Mouse (Mus musculus) heart, embryonic 11.5 days (tissue): ENCODE results near the gene Nr2f6. TPM values are rescaled to one million over a fixed set of nuclear protein-coding genes. Genes with fewer than 3 reads are reported as not detected.
A peak's percentile ranks its signal among the peaks of the same experiment; 100 is the strongest.

ENCODE experiments used
- ATAC-seq: fragments of 200-750 bp; cut with Nextera tagmentation; replicated peaks from 2 replicates; pipeline ENCODE4 v1.8.0; 2017; ENCODE audit warnings: moderate library complexity; ENCODE audit not compliant: insufficient number of reproducible peaks, low FRiP score, low TSS enrichment
- H3K27ac ChIP-seq: fragments of 300-500 bp; sonication (generic); 2 replicates; pipeline ENCODE4 v1.5.1; 2014; ENCODE audit warnings: mild to moderate bottlenecking, low read depth, low read length
- H3K27me3 ChIP-seq: fragments of 300-500 bp; sonication (generic); 2 replicates; pipeline ENCODE4 v1.6.1; 2014; ENCODE audit warnings: mild to moderate bottlenecking, low read length, mixed read lengths; ENCODE audit not compliant: control insufficient read depth, insufficient read depth
- H3K36me3 ChIP-seq: fragments of 300-500 bp; sonication (generic); 2 replicates; pipeline ENCODE4 v1.6.1; 2014; ENCODE audit warnings: mild to moderate bottlenecking, low read length, moderate library complexity, mixed read lengths; ENCODE audit not compliant: control insufficient read depth, insufficient read depth
- H3K4me1 ChIP-seq: fragments of 300-500 bp; sonication (generic); 2 replicates; pipeline ENCODE4 v1.6.1; 2014; ENCODE audit warnings: low read length; ENCODE audit not compliant: control insufficient read depth, insufficient read depth
- H3K4me2 ChIP-seq: fragments of 300-500 bp; sonication (generic); 2 replicates; pipeline ENCODE4 v1.6.1; 2014; ENCODE audit warnings: mild to moderate bottlenecking, moderate library complexity
- H3K4me3 ChIP-seq: fragments of 300-500 bp; sonication (generic); 2 replicates; pipeline ENCODE4 v1.5.1; 2014; ENCODE audit warnings: low read depth, low read length
- H3K9ac ChIP-seq: fragments of 300-500 bp; sonication (generic); 2 replicates; pipeline ENCODE4 v1.6.1; 2014; ENCODE audit warnings: mild to moderate bottlenecking, low read depth, low read length, moderate library complexity
- H3K9me3 ChIP-seq: fragments of 300-500 bp; sonication (generic); replicated peaks from 2 replicates; pipeline ENCODE4 v1.6.1; 2016; ENCODE audit warnings: low read length; ENCODE audit not compliant: control insufficient read depth
- WGBS: fragments of 180-500 bp; shearing (Covaris S2); extraction: QIAGEN DNeasy Blood & Tissue Kit; methylation state at CpG from one replicate; pipeline ENCODE4 v1.1.7; 2014; ENCODE audit not compliant: insufficient replicate concordance; 5-methylcytosine and 5-hydroxymethylcytosine counted together
- polyA plus RNA-seq: library from polyadenylated mRNA; unstranded; fragments of >200 nt; fragmentation: Nextera tagmentation; extraction: Ambion mirVana; gene quantifications from 2 replicates; pipeline ENCODE4 v1.2.1, GENCODE M21; 2014

The Nr2f6 gene
- polyA plus RNA-seq, 1 experiment from 2014 or later = 47.2 TPM

DNA sequence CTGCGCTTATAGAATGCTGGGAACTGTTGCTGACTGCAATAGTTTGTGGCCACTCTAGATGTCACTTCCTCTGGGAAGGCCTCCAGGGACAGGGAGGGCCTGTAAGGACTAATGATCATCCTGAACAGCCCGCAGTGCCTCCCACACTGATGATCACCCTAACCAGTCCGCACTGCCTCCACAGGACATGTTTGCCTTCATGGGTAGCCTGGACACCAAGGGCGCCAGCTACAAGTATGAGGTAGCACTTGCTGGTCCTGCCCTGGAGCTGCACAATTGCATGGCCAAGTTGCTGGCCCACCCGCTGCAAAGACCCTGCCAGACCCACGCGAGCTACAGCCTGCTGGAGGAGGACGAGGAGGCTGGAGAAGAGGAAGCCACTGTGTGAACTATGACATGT lies 22.3 kb upstream of the Nr2f6 start:
- H3K36me3 ChIP-seq = peaks cover 9% of the 10 kb centered on the region
- ATAC-seq = no peak

DNA sequence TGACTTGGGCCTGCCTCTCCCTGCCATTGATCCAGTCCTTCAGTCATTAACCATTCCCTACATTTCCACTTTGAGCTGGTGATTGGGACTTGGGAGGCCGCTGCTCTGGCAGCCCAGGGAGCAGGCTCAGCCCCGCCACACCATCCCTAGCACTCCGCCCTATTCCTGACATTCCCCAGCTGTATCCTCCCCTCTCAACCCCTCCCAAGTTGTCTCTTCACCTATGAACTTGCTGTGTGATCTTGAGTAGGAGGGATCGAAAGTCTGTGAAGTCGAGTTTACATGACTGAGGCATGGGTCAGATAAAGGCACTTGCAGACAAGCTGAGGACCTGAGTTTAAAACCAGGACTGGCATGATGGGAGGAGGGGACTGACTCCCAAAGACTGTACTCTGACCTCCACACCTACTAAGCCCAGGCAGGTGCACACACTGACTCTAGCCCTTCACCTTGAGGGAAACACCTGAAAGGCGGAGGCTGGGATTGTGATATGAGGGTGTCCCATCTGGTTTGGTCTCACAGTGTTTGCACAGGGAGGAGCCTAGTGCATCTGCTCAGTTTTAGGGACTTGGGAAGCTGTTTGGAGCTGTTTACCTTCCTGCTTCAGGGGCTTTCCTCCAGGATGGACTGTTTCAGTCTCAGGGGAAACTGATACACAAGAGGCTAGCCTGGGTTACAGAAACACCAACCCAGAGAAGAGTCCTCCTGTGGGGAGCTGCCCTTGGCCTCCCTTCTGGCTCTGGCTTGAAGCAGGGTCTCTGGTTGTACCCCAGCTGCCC lies 21.5 kb upstream of the Nr2f6 start:
- Histone ChIP-seq H3K27me3 (no peaks in the 10 kb centered on the region), H3K4me3 (no peak overlapping the region), H3K27ac (no peak overlapping the region), H3K9ac (no peak overlapping the region), H3K36me3 (peaks cover 3% of the 10 kb centered on the region; the same call in 1 of the 2 replicates), H3K4me1 (peaks cover 7% of the 10 kb centered on the region), H3K4me2 (no peak overlapping the region), H3K9me3 (no peaks in the 10 kb centered on the region)
- WGBS = 61% methylated on average over 6 of the region's 6 CpGs
- no peak for ATAC-seq

More for the DNA sequence above, 22.3 kb upstream of the Nr2f6 start:
- Histone ChIP-seq H3K27ac (no peak overlapping the region), H3K27me3 (no peaks in the 10 kb centered on the region), H3K4me2 (no peak overlapping the region), H3K9ac (no peak overlapping the region), H3K4me1 (peaks cover 7% of the 10 kb centered on the region), H3K9me3 (no peaks in the 10 kb centered on the region), H3K4me3 (no peak overlapping the region)
- WGBS = 89% methylated on average over 8 of the region's 8 CpGs

DNA sequence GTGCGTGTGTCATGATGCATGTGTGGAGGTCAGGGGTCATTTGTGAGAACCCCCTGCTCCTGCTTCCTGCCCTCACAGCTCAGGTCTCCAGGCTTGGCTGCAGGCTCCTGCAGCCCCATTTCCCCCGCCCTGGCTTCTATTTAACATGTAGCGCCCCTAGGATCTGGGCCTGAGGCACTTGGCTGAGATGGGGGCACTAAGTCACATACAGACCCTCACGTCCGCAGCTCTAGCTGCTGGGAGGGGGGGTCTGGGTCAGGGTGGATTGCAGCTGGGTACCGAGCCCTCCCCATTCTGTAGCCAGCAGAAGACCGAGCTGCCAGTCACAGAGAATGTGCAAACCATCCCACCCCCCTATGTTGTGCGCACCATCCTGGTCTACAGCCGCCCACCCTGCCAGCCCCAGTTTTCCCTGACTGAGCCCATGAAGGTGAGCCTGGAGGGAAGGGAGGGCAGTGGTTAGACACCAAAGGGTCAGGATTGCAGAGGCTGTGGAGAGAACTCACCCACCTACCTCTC lies 20.7 kb upstream of the Nr2f6 start:
- H3K27ac ChIP-seq = no peak overlapping the region
- H3K9ac ChIP-seq = no peak overlapping the region
- H3K4me3 ChIP-seq = no peak overlapping the region
- no peak overlapping the region for H3K4me2 ChIP-seq
- H3K4me1 ChIP-seq = peaks cover 10% of the 10 kb centered on the region
- WGBS = 89% methylated on average over 9 of the region's 9 CpGs
- no peaks in the 10 kb centered on the region; the same call in 1 of the 2 replicates for H3K36me3 ChIP-seq
- H3K9me3 ChIP-seq = no peaks in the 10 kb centered on the region
- ATAC-seq = no peak
- no peaks in the 10 kb centered on the region for H3K27me3 ChIP-seq

DNA sequence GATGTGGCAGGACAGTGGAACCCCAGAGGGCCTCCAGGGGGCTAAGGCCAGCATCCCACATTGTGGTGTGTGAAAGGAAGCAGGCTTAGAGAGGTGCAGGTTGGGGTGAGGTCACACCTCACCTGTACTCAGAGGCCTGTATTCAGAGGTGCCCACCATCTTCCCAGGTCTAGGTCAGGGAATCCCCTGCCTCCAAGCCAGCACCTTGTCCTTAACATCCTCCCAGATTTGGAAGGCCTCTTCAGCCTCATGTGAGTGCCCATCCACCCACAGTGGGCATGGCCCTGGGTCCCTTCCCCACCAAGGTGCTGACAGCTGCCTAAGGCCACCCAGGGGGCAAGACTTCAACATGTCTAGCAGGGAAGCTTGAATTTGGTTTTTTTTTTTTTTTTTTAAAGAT lies 19.7 kb upstream of the Nr2f6 start:
- Histone ChIP-seq H3K27ac (no peak overlapping the region), H3K27me3 (no peaks in the 10 kb centered on the region), H3K36me3 (no peaks in the 10 kb centered on the region; the same call in 1 of the 2 replicates), H3K4me3 (no peak overlapping the region), H3K9ac (no peak overlapping the region), H3K9me3 (no peaks in the 10 kb centered on the region), H3K4me1 (peaks cover 11% of the 10 kb centered on the region), H3K4me2 (no peak overlapping the region)
- no peak for ATAC-seq

DNA sequence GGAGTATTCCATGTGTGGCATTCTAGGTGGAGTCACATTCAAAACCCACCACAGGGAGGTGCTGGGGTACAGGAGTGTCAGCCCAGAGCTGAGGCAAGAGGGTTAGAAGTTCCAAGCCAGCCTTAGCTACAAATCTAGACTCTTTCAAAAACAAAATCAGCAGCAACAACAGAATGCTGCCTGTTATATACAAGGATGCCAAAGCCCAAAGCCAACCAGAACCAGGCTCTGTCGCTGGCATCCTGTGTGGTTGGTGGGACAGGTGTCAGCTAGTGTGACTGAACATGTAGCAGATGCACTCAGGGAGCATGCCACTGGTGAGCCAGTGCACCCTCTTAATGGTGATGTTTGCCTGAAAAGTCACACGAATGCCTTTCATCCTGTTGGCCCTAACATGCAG lies 19.1 kb upstream of the Nr2f6 start:
- Histone ChIP-seq H3K36me3 (no peaks in the 10 kb centered on the region; the same call in 1 of the 2 replicates), H3K27me3 (no peaks in the 10 kb centered on the region), H3K9ac (no peak overlapping the region), H3K9me3 (no peaks in the 10 kb centered on the region), H3K4me2 (no peak overlapping the region), H3K27ac (no peak overlapping the region), H3K4me1 (peaks cover 14% of the 10 kb centered on the region), H3K4me3 (no peak overlapping the region)
- no peak for ATAC-seq
- WGBS = 83% methylated on average over 2 of the region's 2 CpGs

DNA sequence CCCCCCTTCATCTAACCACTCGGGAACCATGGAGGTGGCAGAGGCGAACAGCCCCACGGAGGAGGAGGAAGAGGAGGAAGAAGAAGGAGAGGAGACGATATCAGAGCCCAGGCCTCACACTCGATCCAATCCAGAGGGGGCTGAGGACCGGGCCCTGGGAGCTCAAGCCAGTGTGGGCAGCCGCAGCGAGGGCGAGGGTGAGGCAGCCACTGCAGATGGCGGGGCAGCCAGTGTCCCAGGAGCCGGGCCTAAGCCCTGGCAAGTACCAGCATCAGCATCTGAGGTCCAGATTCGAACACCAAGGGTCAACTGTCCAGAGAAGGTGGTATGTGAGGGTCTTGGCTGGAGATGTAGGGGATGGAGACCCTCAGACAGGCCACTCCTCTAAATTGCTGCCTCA lies 15.9 kb upstream of the Nr2f6 start:
- Histone ChIP-seq H3K9me3 (no peaks in the 10 kb centered on the region), H3K27ac (no peak overlapping the region), H3K9ac (peak overlapping the region; percentile 86; the same call in 1 of the 2 replicates), H3K4me3 (peak overlapping the region; percentile 86; the same call in 1 of the 2 replicates), H3K27me3 (no peaks in the 10 kb centered on the region), H3K4me2 (peak overlapping the region; percentile 93), H3K36me3 (no peaks in the 10 kb centered on the region; the same call in 1 of the 2 replicates), H3K4me1 (peaks cover 15% of the 10 kb centered on the region)
- ATAC-seq = no peak
- WGBS = 83% methylated on average over 12 of the region's 12 CpGs

DNA sequence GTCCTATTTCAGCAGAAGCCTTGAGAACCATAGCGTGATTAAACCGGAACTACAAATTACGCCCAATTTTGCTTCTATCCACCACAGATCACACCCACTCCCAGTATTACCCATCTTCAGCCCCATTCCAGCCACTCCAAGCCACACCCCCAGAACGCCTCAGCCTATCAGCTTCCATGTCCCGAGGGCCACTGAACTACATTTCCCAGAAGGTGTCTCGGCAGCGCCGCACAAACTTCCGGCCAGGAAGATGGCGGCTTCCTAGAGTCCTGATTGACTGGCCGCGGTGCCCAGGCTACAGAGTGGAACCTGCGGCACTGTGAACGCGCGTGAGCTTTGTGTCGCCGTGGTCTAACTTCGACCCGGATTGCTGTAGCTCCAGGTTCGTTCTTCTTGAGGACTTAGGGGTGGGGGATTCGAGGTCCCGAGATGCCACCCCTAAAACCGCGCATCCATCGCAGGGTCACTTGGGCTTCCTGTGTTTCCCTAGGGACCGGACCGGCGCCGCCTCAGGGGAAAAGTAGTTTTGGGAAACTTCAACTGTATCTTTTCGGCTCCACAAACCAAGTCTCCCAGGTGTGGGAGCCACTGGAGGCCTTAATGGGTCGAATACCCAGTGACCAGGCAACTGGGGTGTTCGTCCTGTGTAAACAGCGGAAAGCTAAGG lies 15.0 kb upstream of the Nr2f6 start, which contains the start of gene Babam1:
Gene Babam1, plus strand, starts transcription at position 223 of the 667 bp plus-strand sequence.
- Histone ChIP-seq H3K27me3 (no peaks in the 10 kb centered on the region), H3K9me3 (no peaks in the 10 kb centered on the region), H3K9ac (peak within 1 kb of the TSS; percentile 86), H3K4me3 (peak within 1 kb of the TSS; percentile 86), H3K36me3 (no peaks in the 10 kb centered on the region; the same call in 1 of the 2 replicates), H3K27ac (peak within 1 kb of the TSS; percentile 73), H3K4me2 (peak within 1 kb of the TSS; percentile 93), H3K4me1 (peaks cover 15% of the 10 kb centered on the region)
- 1% methylated on average over 34 of the region's 34 CpGs for WGBS
- ATAC-seq = peak; percentile 92

DNA sequence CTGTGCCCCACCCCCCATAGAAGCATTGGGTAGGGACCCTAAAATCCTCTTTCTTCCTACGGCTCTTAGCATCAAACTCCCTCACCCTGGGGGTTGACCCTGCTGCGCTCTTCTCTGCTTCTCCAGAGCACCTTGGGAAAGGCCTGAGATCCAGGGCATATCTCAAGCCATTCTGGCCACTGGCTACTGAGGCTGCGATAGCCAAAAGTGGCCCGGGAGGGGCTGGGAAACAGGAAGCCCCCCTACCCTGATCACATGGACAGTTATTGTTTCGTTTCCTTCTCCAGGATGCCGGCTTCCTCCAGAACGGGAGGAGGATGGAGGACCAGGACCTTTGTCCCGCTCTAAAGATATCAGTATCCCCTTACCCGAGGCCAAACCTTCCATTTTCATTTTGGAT lies 13.9 kb upstream of the Nr2f6 start, which contains the start of gene Ushbp1:
Gene Ushbp1, minus strand, starts transcription at position 174 of the 400 bp plus-strand sequence.
- Histone ChIP-seq H3K9me3 (no peaks in the 10 kb centered on the region), H3K4me2 (peak within 1 kb of the TSS; percentile 93), H3K36me3 (no peaks in the 10 kb centered on the region; the same call in 1 of the 2 replicates), H3K4me1 (peaks cover 15% of the 10 kb centered on the region), H3K4me3 (peak within 1 kb of the TSS; percentile 86), H3K27ac (peak within 1 kb of the TSS; percentile 73), H3K9ac (peak within 1 kb of the TSS; percentile 86), H3K27me3 (no peaks in the 10 kb centered on the region)
- no peak for ATAC-seq
- 61% methylated on average over 9 of the region's 9 CpGs for WGBS
